Mouse (Mus musculus) cerebral cortex, adult 2 months (tissue): ENCODE data around the gene Med23.

Experiments
- WGBS: fragments of 180-500 bp; shearing (Covaris S2); methylation state at CpG from one replicate; pipeline ENCODE4 v1.1.7; 2018; 5-methylcytosine and 5-hydroxymethylcytosine counted together

Med23 gene

GRCm38 (mm10) chr10:24873624-24874023, 3.8 kb downstream of the Med23 start:
- WGBS = 69% methylated on average over 4 of the region's 4 CpGs

- WGBS = 86% methylated on average over 9 of the region's 9 CpGs
Measured at GRCm38 (mm10) chr10:24886008-24886407, 16.2 kb downstream of the Med23 start.

- 92% methylated on average over 7 of the region's 7 CpGs for WGBS
Measured at GRCm38 (mm10) chr10:24888343-24888742, 18.6 kb downstream of the Med23 start.

- WGBS = 86% methylated on average over 8 of the region's 8 CpGs
Measured at GRCm38 (mm10) chr10:24895927-24896326, 26.1 kb downstream of the Med23 start.

- 97% methylated on average over 10 of the region's 10 CpGs for WGBS
Measured at GRCm38 (mm10) chr10:24905627-24906026, 35.8 kb downstream of the Med23 start.

GRCm38 (mm10) chr10:24911199-24911598, 41.4 kb downstream of the Med23 start:
- WGBS = 72% methylated on average over 8 of the region's 8 CpGs

GRCm38 (mm10) chr10:24912576-24912975, 42.8 kb downstream of the Med23 start:
- 83% methylated on average over 14 of the region's 14 CpGs for WGBS

- WGBS = 92% methylated on average over 6 of the region's 6 CpGs
Measured at GRCm38 (mm10) chr10:24915486-24915885, 45.7 kb downstream of the Med23 start.

GRCm38 (mm10) chr10:24922977-24923376, 53.2 kb downstream of the Med23 start:
- WGBS = 82% methylated on average over 4 of the region's 4 CpGs

- 76% methylated on average over 3 of the region's 3 CpGs for WGBS
Measured at GRCm38 (mm10) chr10:24924296-24924695, 54.5 kb downstream of the Med23 start.

- WGBS = 48% methylated on average over 10 of the region's 10 CpGs
Measured at GRCm38 (mm10) chr10:24926380-24926779, 56.6 kb downstream of the Med23 start.

GRCm38 (mm10) chr10:24926962-24927720, 57.4 kb downstream of the Med23 start, which contains the start of gene Arg1:
TSS of gene Arg1 (minus strand) at chr10:24927484.
- 69% methylated on average over 14 of the region's 14 CpGs for WGBS

- 43% methylated on average over 12 of the region's 12 CpGs for WGBS
Measured at GRCm38 (mm10) chr10:24928072-24928471, 58.3 kb downstream of the Med23 start.

GRCm38 (mm10) chr10:24930143-24930542, 60.4 kb downstream of the Med23 start:
- 77% methylated on average over 6 of the region's 6 CpGs for WGBS

GRCm38 (mm10) chr10:24947871-24948270, 78.1 kb downstream of the Med23 start:
- WGBS = 85% methylated on average over 3 of the region's 3 CpGs

GRCm38 (mm10) chr10:24948278-24948677, 78.5 kb downstream of the Med23 start:
- 85% methylated on average over 8 of the region's 8 CpGs for WGBS

GRCm38 (mm10) chr10:24950223-24950622, 80.4 kb downstream of the Med23 start:
- 67% methylated on average over 4 of the region's 4 CpGs for WGBS

GRCm38 (mm10) chr10:24951575-24951974, 81.8 kb downstream of the Med23 start:
- 97% methylated on average over 8 of the region's 8 CpGs for WGBS

- 71% methylated on average over 7 of the region's 7 CpGs for WGBS
Measured at GRCm38 (mm10) chr10:24952549-24952948, 82.8 kb downstream of the Med23 start.

GRCm38 (mm10) chr10:24953876-24954275, 84.1 kb downstream of the Med23 start:
- 88% methylated on average over 6 of the region's 6 CpGs for WGBS

- WGBS = 87% methylated on average over 15 of the region's 15 CpGs
Measured at GRCm38 (mm10) chr10:24958280-24959042, 88.7 kb downstream of the Med23 start.

GRCm38 (mm10) chr10:24959043-24959916, 89.5 kb downstream of the Med23 start:
- WGBS = 66% methylated on average over 15 of the region's 15 CpGs
